Mouse (Mus musculus) c-Kit-positive CD71-negative TER-119-negative erythroid progenitor cells, embryonic 14.5 days (primary cell): Measurements from ENCODE around the gene Myo3a.
"Not testable (repeated sequence)": the region's sequence is repeated elsewhere in the genome, so short reads cannot be mapped to it uniquely, and the experiment has no call there.

Source experiments
- DNase-seq: peaks from one replicate; pipeline ENCODE4 v3.0.0-alpha.2; 2013; ENCODE audit warnings: low read depth

The Myo3a gene

GRCm38 (mm10) chr2:22227308-22227707 is at the start of gene Myo3a:
Gene Myo3a, plus strand, starts transcription at chr2:22227503.
- DNase-seq = peak; percentile 2

DNA sequence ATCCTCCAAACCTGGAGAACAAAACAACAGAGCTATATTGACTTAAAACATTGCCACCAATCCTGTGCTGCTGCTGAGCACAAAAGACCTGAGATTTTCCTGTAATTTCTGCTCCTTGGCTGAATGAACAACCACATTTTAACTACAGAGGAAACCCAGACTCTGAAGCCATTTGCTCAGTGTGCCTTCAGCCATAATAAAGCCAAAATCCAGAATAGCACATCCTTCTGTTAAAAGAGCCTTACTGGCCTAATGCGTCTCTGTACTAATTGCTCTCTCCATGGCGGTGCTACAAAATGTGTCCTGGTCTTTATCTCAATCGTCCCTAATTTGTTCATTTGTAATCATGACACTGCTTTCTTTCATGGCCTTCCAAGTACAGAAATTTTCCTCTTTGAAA is 23.2 kb downstream of the Myo3a start:
- DNase-seq = no peak

GRCm38 (mm10) chr2:22251045-22251444 is 23.7 kb downstream of the Myo3a start:
- no peak for DNase-seq

DNA sequence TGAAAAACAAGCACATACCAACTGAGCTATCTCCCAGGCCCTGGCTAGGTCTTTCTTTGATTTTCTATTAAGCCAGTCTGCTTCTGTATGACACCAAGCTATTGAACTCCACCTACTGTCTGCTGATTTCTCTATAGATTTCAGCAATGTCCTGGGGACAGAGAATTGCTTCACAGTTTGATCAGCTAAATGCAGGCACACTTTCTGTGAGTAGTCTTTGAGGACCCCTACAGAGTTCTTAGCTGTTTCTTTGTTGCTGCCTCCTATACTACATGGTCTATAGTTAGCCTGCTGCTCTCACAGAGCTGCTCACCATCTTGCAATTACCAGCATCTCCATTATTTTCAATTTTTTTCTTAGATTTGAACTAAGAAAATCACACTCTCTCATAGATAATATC is 28.3 kb downstream of the Myo3a start:
- DNase-seq = no peak

GRCm38 (mm10) chr2:22271555-22271954 is 44.3 kb downstream of the Myo3a start:
- no peak for DNase-seq

GRCm38 (mm10) chr2:22285366-22285765 is 58.1 kb downstream of the Myo3a start:
- no peak for DNase-seq

DNA sequence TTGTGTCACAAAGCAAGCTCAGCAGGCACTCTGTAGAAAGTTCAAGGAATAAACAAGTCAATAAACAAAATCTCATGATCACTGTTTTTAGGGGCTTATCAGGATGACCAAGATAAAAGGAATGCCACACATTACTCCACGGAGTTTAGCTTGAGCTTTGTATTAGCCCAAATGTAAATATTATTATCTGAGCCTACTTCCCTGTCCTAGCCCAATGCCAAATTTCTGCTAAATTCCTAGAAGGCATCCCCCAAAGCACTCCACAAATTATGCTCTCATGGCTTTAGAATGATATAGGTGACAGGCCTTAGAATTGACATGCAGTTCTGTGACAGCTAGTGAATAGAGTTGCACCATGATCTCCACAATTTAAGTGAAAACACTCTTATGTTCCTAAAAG is 58.5 kb downstream of the Myo3a start:
- no peak for DNase-seq

- DNase-seq = no peak
Observed at GRCm38 (mm10) chr2:22293579-22294446, 66.5 kb downstream of the Myo3a start.

GRCm38 (mm10) chr2:22294447-22294738 is 67.1 kb downstream of the Myo3a start:
- DNase-seq = no peak

- no peak for DNase-seq
Observed at GRCm38 (mm10) chr2:22297913-22298312, 70.6 kb downstream of the Myo3a start.

- no peak for DNase-seq
Observed at GRCm38 (mm10) chr2:22338269-22338857, 111.1 kb downstream of the Myo3a start.

- DNase-seq = not testable (repeated sequence)
Observed at GRCm38 (mm10) chr2:22410511-22410910, 183.2 kb downstream of the Myo3a start.

- no peak for DNase-seq
Observed at GRCm38 (mm10) chr2:22548421-22548820, 321.1 kb downstream of the Myo3a start.

DNA sequence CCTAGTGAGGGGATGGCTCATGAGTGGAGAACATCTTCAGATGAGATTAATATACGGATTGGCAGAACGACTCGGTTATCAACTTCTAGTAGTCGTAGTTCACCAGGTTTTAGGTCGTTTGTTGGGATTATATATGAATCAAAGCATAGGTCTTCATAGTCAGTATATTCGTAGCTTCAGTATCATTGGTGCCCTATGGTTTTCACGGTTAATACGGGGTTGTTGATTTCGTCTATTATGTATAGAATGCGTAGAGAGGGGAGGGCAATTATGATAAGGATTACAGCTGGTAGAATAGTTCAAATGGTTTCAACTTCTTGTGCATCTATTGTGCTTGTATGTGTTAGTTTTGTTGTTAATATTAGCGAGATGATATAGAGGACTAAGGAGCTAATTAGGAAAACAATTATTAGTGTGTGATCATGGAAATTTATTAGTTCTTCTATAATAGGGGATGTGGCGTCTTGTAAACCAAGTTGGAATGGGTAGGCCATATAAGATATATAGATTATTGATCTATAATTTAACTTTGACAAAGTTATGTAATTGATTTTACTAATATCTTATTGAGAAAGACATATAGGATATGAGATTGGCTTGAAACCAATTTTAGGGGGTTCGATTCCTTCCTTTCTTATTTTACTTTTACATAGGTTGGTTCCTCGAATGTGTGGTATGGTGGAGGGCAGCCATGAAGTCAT is 360.3 kb downstream of the Myo3a start:
- DNase-seq = not testable (repeated sequence)

DNA sequence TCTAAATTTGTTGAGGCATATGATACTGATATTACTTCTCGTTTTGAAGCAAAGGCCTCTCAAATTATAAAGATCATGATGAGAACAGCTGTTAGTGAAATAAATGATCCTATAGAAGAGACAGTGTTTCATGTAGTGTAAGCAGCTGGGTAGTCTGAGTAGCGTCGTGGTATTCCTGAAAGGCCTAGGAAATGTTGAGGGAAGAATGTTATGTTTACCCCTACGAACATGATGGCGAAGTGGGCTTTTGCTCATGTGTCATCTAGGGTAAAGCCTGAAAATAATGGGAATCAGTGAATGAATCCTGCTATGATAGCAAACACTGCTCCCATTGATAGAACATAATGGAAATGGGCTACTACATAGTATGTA is 360.9 kb downstream of the Myo3a start:
- DNase-seq = not testable (repeated sequence)

DNA sequence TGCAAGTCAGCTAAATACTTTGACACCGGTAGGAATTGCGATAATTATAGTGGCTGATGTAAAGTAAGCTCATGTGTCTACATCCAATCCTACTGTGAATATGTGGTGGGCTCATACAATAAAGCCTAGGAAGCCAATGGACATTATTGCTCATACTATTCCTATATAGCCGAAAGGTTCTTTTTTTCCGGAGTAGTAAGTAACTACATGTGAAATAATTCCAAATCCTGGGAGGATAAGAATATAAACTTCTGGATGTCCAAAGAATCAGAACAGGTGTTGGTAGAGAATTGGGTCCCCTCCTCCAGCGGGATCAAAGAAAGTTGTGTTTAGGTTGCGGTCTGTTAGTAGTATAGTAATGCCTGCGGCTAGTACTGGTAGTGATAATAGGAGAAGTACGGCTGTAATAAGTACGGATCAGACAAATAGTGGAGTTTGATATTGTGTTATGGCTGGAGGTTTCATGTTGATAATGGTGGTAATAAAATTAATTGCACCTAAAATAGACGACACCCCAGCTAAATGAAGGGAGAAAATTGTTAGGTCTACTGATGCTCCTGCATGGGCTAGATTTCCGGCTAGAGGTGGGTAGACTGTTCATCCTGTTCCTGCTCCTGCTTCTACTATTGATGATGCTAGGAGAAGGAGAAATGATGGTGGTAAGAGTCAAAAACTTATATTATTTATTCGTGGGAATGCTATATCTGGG is 361.5 kb downstream of the Myo3a start:
- DNase-seq = not testable (repeated sequence)

DNA sequence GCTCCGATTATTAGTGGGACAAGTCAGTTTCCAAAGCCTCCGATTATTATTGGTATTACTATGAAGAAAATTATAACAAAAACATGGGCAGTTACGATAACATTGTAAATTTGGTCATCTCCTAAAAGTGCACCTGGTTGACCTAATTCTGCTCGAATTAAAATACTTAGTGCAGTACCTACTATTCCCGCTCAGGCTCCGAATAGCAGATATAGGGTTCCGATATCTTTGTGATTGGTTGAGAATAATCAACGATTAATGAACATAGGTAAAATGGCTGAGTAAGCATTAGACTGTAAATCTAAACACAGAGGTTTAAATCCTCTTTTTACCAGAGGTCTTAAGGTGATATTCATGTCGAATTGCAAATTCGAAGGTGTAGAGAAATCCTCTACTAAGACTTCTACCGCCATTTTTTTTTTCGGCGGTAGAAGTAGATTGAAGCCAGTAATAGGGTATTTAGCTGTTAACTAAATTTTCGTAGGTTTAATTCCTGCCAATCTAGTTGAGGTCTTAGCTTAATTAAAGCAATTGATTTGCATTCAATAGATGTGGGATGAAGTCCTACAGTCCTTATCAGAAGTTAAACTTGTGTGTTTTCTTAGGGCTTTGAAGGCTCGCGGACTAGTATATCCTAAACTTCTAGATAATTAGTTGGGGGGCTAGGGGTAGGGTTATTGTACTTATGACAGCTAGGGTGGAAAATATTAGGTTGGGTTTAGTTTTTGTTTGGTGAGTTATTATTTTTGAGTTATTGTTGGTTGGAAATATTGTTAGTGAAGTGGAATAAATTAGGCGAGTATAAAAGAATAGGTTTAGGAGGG is 362.3 kb downstream of the Myo3a start:
- not testable (repeated sequence) for DNase-seq

- DNase-seq = no peak
Observed at GRCm38 (mm10) chr2:22590206-22590490, 362.8 kb downstream of the Myo3a start.

DNA sequence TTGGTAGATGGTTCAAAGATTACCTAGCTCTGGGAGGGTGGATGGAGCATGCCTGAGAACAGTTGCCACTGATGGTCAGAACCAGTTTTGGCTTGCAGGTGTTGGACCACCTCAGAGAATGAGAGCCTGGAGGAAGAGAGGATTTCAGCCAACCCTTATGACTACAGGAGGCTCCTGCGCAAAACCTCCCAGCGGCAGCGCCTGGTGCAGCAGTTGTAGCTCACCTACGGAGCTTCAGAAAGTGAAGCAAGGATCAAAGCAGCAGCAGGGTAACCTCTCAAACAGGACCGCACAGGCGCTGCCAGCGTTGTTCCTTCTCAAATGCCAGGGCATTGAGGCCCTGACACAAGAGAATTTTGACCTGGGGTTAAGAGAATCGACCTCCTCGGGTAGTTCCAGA is 390.6 kb downstream of the Myo3a start:
- DNase-seq = no peak

DNA sequence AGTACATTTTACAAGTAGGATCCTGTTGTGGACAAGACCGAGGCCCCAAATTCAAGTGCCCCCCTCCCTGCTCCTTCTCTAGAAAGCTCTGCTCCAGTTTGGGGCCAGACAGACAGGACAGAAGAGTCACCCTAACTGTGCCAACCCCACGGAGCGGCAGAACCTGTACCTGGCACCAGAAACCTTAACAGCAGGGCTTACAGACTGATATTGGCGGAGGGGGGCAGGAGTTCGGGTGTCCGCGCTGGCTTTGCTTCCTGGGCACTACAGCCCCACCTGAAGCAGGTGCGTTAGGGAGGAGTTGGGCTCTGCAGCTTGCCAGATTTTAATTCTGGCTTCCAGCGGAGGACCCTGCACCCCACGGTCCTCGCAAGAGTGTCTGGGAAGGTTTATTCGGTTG is 392.1 kb downstream of the Myo3a start:
- DNase-seq = no peak

GRCm38 (mm10) chr2:22620030-22620429 is 392.7 kb downstream of the Myo3a start:
- DNase-seq = no peak

GRCm38 (mm10) chr2:22620534-22620933 is 393.2 kb downstream of the Myo3a start:
- DNase-seq = no peak
